In genomic region chr3:36330656-36331055, GRCm38 (mm10) we compare ENCODE assay signal across 8 mouse cellular contexts.
DNase-seq lines count a peak whose midpoint lies in the region; ATAC-seq and TF ChIP-seq lines count a peak whose summit lies in the region.

No protein-coding gene starts in this region.

- DNase-seq in forebrain, postnatal 0 days: no peak
- peak; percentile 48 for DNase-seq in right cerebral cortex, postnatal 4 days
- DNase-seq in right cerebral cortex, adult 2 months (ENCODE audit: low spot score in 2 of 2): no peak
- peak; percentile 32 for DNase-seq in c-Kit-positive CD71-positive TER-119-positive erythroid progenitor cells, embryonic 14.5 days (ENCODE audit: low spot score)
- peak; percentile 24 to 51 for DNase-seq in heart, postnatal 10 days
- peak; percentile 10 for DNase-seq in lung, postnatal 25 days (ENCODE audit: low spot score)
- no peak for DNase-seq in urinary bladder, adult 18-20 months (ENCODE audit: low spot score in 2 of 2)

- intact Hi-C loops in heart, postnatal 10 days (cut with DNase I): loop anchor here (5.0 kb wide), 1 partner anchor 118 kb away; no protein-coding TSS in a partner anchor

- 31% methylated on average over 9 of the region's 9 CpGs for whole genome bisulfite sequencing in forebrain, postnatal 0 days
- WGBS in forebrain, embryonic 15.5 days: 25% methylated on average over 9 of the region's 9 CpGs

- no peak for ATAC-seq in forebrain, postnatal 0 days
- no peak for ATAC-seq in forebrain, embryonic 15.5 days (replicated peaks)

- H3K9ac ChIP-seq in forebrain, postnatal 0 days: no peak overlapping the region
- no peak overlapping the region for H3K9ac ChIP-seq in forebrain, embryonic 15.5 days (replicated peaks)

- no peaks in the 10 kb centered on the region for H3K4me1 ChIP-seq in forebrain, postnatal 0 days (ENCODE audit: insufficient read depth)
- no peaks in the 10 kb centered on the region for H3K4me1 ChIP-seq in forebrain, embryonic 15.5 days

- no peaks in the 10 kb centered on the region for H3K9me3 ChIP-seq in forebrain, postnatal 0 days (ENCODE audit: low read length)
- no peaks in the 10 kb centered on the region for H3K9me3 ChIP-seq in forebrain, embryonic 15.5 days

- H3K4me2 ChIP-seq in forebrain, postnatal 0 days (ENCODE audit: low read depth): no peak overlapping the region
- H3K4me2 ChIP-seq in forebrain, embryonic 15.5 days (replicated peaks): no peak overlapping the region

- TF ChIP-seq CTCF in forebrain, postnatal 0 days (IDR thresholded peaks at IDR 0.05; ENCODE audit: low read depth): peak; percentile 61

- H3K27me3 ChIP-seq in forebrain, postnatal 0 days (ENCODE audit: insufficient read depth, low read length): no peaks in the 10 kb centered on the region
- H3K27me3 ChIP-seq in forebrain, embryonic 15.5 days: no peaks in the 10 kb centered on the region

- H3K27ac ChIP-seq in forebrain, postnatal 0 days (ENCODE audit: low read depth, low read length): no peak overlapping the region
- no peak overlapping the region for H3K27ac ChIP-seq in forebrain, embryonic 15.5 days (replicated peaks)

- no peak overlapping the region for H3K4me3 ChIP-seq in forebrain, postnatal 0 days (ENCODE audit: low read depth, low read length)
- no peak overlapping the region for H3K4me3 ChIP-seq in forebrain, embryonic 15.5 days

- H3K36me3 ChIP-seq in forebrain, postnatal 0 days (ENCODE audit: insufficient read depth): no peaks in the 10 kb centered on the region
- H3K36me3 ChIP-seq in forebrain, embryonic 15.5 days: no peaks in the 10 kb centered on the region

Comparison
In these comparisons a context has a peak if more than half of its experiments do, and no peak if none do; other contexts are left out.
1. DNase-seq: peak in right cerebral cortex, postnatal 4 days (single experiment), c-Kit-positive CD71-positive TER-119-positive erythroid progenitor cells, embryonic 14.5 days (single experiment), heart, postnatal 10 days (2 of 2) and lung, postnatal 25 days (single experiment); none in forebrain, postnatal 0 days (single experiment), right cerebral cortex, adult 2 months (0 of 2) and urinary bladder, adult 18-20 months (0 of 2).